ENCODE assay signal across 10 mouse cellular contexts in the genomic region with DNA sequence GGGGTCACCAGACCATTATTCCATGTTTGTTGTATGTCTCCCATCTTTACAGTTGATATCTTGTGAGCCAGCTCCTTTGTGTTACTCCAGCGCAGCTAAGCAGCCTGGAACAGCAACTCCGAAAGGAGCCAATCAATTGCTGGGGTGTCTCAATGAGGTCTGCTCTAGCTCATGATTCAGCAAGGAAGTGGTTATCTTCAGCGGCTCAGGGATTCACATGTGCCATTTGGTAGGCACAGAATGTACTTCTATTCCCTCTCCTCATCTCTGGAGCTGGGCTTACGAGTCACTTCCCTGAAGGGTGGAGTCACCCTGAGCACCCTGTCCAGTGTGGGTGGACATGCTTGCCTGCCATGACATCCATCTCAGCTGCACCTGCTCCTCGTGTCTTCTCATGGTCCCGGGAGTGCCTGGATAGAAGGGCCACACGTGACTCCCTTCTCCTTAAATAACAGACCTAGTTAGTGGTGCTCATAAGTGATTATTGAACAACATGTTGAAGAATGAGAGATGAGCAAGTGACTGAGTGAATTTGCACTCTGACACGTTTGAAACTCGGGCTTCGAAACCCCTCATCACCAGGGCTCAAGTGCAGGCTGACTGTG.
"Had no signal": no experiment of that assay in that cellular context is flagged by ENCODE, and none has a peak within 500 bp of the region (broad histone marks: within the 10 kb centered on the region; RNA-seq: fewer than 3 reads in every experiment).

No protein-coding gene starts in this region.

- H3K4me2 ChIP-seq: heart, embryonic 12.5 days; hindbrain, embryonic 13.5 days; hindbrain, embryonic 15.5 days; limb, embryonic 13.5 days; limb, embryonic 15.5 days had no signal

- H3K4me1 ChIP-seq: heart, embryonic 12.5 days; hindbrain, embryonic 15.5 days; limb, embryonic 15.5 days had no signal

- ATAC-seq: hindbrain, postnatal 0 days; intestine, embryonic 16.5 days had no signal

- H3K9ac ChIP-seq: heart, embryonic 12.5 days; hindbrain, embryonic 13.5 days; hindbrain, embryonic 15.5 days; limb, embryonic 13.5 days; limb, embryonic 15.5 days had no signal

- H3K4me3 ChIP-seq: gastrocnemius, adult 2 months; heart, adult 2 months; heart, embryonic 12.5 days; hindbrain, embryonic 13.5 days; hindbrain, embryonic 15.5 days; limb, embryonic 13.5 days; limb, embryonic 15.5 days had no signal

- H3K9me3 ChIP-seq: heart, embryonic 12.5 days; hindbrain, embryonic 13.5 days; hindbrain, embryonic 15.5 days; limb, embryonic 13.5 days; limb, embryonic 15.5 days had no signal

- H3K27ac ChIP-seq: gastrocnemius, adult 2 months; heart, adult 2 months; hindbrain, embryonic 13.5 days; hindbrain, embryonic 15.5 days; hindbrain, postnatal 0 days; kidney, postnatal 0 days; limb, embryonic 13.5 days; limb, embryonic 15.5 days had no signal

- H3K36me3 ChIP-seq: heart, embryonic 12.5 days; hindbrain, embryonic 13.5 days; hindbrain, embryonic 15.5 days; limb, embryonic 13.5 days; limb, embryonic 15.5 days had no signal

- H3K27me3 ChIP-seq: hindbrain, embryonic 13.5 days; hindbrain, embryonic 15.5 days had no signal
